Mouse (Mus musculus) T-helper 1 cell (primary cell): ENCODE results near the gene Wnt7a.

ENCODE experiments used
- in situ Hi-C: fragments of 300-600 bp; cut with MboI, MseI; formaldehyde crosslinking; loops from one replicate; pipeline ENCODE4 v1.15.1; 2025; ENCODE audit warnings: high pct_unique_total_duplicates

Gene Wnt7a

GRCm38 (mm10) chr6:91389141-91389540 lies 22.0 kb downstream of the Wnt7a start:
- in situ Hi-C loops: no loop called here

GRCm38 (mm10) chr6:91384415-91384814 lies 26.7 kb downstream of the Wnt7a start:
- in situ Hi-C loops: no loop called here

- in situ Hi-C loops: no loop called here
These were observed 27.3 kb downstream of the Wnt7a start for GRCm38 (mm10) chr6:91383871-91384270.

GRCm38 (mm10) chr6:91383303-91383702 lies 27.9 kb downstream of the Wnt7a start:
- in situ Hi-C loops: no loop called here

GRCm38 (mm10) chr6:91379871-91380270 lies 31.3 kb downstream of the Wnt7a start:
- in situ Hi-C loops: no loop called here

- in situ Hi-C loops: no loop called here
These were observed 31.9 kb downstream of the Wnt7a start for GRCm38 (mm10) chr6:91379266-91379665.

GRCm38 (mm10) chr6:91372977-91373376 lies 38.2 kb downstream of the Wnt7a start:
- in situ Hi-C loops: no loop called here

GRCm38 (mm10) chr6:91372586-91372971 lies 38.6 kb downstream of the Wnt7a start:
- in situ Hi-C loops: no loop called here

GRCm38 (mm10) chr6:91371912-91372585 lies 39.1 kb downstream of the Wnt7a start:
- in situ Hi-C loops: no loop called here

- in situ Hi-C loops: no loop called here
These were observed 44.4 kb downstream of the Wnt7a start for GRCm38 (mm10) chr6:91366781-91367180.

- in situ Hi-C loops: no loop called here
These were observed 45.7 kb downstream of the Wnt7a start for GRCm38 (mm10) chr6:91365480-91365879.

GRCm38 (mm10) chr6:91362756-91363155 lies 48.4 kb downstream of the Wnt7a start:
- in situ Hi-C loops: no loop called here

- in situ Hi-C loops: no loop called here
These were observed 50.2 kb downstream of the Wnt7a start for GRCm38 (mm10) chr6:91360998-91361397.

- in situ Hi-C loops: no loop called here
These were observed 50.8 kb downstream of the Wnt7a start for GRCm38 (mm10) chr6:91360371-91360690.

- in situ Hi-C loops: no loop called here
These were observed 51.3 kb downstream of the Wnt7a start for GRCm38 (mm10) chr6:91359672-91360370.

- in situ Hi-C loops: no loop called here
These were observed 52.1 kb downstream of the Wnt7a start for GRCm38 (mm10) chr6:91358866-91359656.

GRCm38 (mm10) chr6:91358394-91358793 lies 52.8 kb downstream of the Wnt7a start:
- in situ Hi-C loops: no loop called here

GRCm38 (mm10) chr6:91357238-91357876 lies 53.8 kb downstream of the Wnt7a start:
- in situ Hi-C loops: no loop called here

GRCm38 (mm10) chr6:91349620-91350019 lies 61.5 kb downstream of the Wnt7a start:
- in situ Hi-C loops: no loop called here

- in situ Hi-C loops: no loop called here
These were observed 63.4 kb downstream of the Wnt7a start for GRCm38 (mm10) chr6:91347721-91348120.

GRCm38 (mm10) chr6:91346906-91347156 lies 64.3 kb downstream of the Wnt7a start:
- in situ Hi-C loops: no loop called here

GRCm38 (mm10) chr6:91346071-91346905 lies 64.9 kb downstream of the Wnt7a start:
- in situ Hi-C loops: no loop called here
